Mouse (Mus musculus) 3T3-L1 (cell line): ENCODE data around the gene Glyatl3.

ENCODE experiments used
- DNase-seq: peaks from one replicate; pipeline ENCODE4 v3.0.0-alpha.2; 2015; ENCODE audit warnings: low read depth, low spot score

Glyatl3 gene

GRCm38 (mm10) chr17:40868952-40869747 is 45.0 kb downstream of the Glyatl3 start:
- no peak for DNase-seq

GRCm38 (mm10) chr17:40855065-40855464 is 59.1 kb downstream of the Glyatl3 start:
- DNase-seq, result no peak
